Mouse (Mus musculus) heart, postnatal 0 days (tissue): ENCODE data around the gene Rcor1. TPM values are rescaled to one million over a fixed set of nuclear protein-coding genes. Genes with fewer than 3 reads are reported as not detected.
A peak's percentile ranks its signal among the peaks of the same experiment; 100 is the strongest.

Experiments used
- ATAC-seq: fragments of 200-750 bp; cut with Nextera tagmentation; 2 replicates; pipeline ENCODE4 v1.8.0; 2017; ENCODE audit warnings: low read depth, moderate number of reproducible peaks, moderate library complexity; ENCODE audit not compliant: insufficient read depth
- DNase-seq: peaks from one replicate; pipeline ENCODE4 v3.0.0-alpha.2; 2016; ENCODE audit warnings: low spot score
- H3K27ac ChIP-seq: fragments of 300-500 bp; sonication (generic); 2 replicates; pipeline ENCODE4 v1.5.1; 2014; ENCODE audit warnings: low read depth, mild to moderate bottlenecking
- H3K27me3 ChIP-seq: fragments of 300-500 bp; sonication (generic); 2 replicates; pipeline ENCODE4 v1.6.1; 2014; ENCODE audit warnings: low read length, mixed read lengths; ENCODE audit not compliant: control insufficient read depth, insufficient read depth
- H3K36me3 ChIP-seq: fragments of 300-500 bp; sonication (generic); replicated peaks from 2 replicates; pipeline ENCODE4 v1.6.1; 2014; ENCODE audit warnings: low read length, mixed read lengths; ENCODE audit not compliant: control insufficient read depth, insufficient read depth
- H3K4me1 ChIP-seq: fragments of 300-500 bp; sonication (generic); 2 replicates; pipeline ENCODE4 v1.6.1; 2014; ENCODE audit warnings: antibody characterized with exemption; ENCODE audit not compliant: control insufficient read depth, insufficient read depth
- H3K4me2 ChIP-seq: fragments of 300-500 bp; sonication (generic); 2 replicates; pipeline ENCODE4 v1.6.1; 2014; ENCODE audit warnings: low read depth, mild to moderate bottlenecking, low read length, moderate library complexity
- H3K4me3 ChIP-seq: fragments of 300-500 bp; sonication (generic); 2 replicates; pipeline ENCODE4 v1.5.1; 2014; ENCODE audit warnings: low read depth, low read length
- H3K9ac ChIP-seq: fragments of 300-500 bp; sonication (generic); replicated peaks from 2 replicates; pipeline ENCODE4 v1.6.1; 2014; ENCODE audit warnings: low read depth, low read length, mixed read lengths
- H3K9me3 ChIP-seq: fragments of 300-500 bp; sonication (generic); replicated peaks from 2 replicates; pipeline ENCODE4 v1.6.1; 2016; ENCODE audit warnings: low read length; ENCODE audit not compliant: control insufficient read depth
- CTCF ChIP-seq: IDR thresholded peaks from 2 replicates; pipeline ENCODE4 v1.5.1; 2016; ENCODE audit warnings: antibody characterized with exemption, control low read depth, low read depth
- EP300 ChIP-seq: IDR thresholded peaks from 2 replicates; pipeline ENCODE4 v1.6.1; 2016; ENCODE audit warnings: antibody characterized with exemption, low read depth
- WGBS: fragments of 180-500 bp; shearing (Covaris S2); extraction: QIAGEN DNeasy Blood & Tissue Kit; methylation state at CpG from one replicate; pipeline ENCODE4 v1.1.7; 2014; 5-methylcytosine and 5-hydroxymethylcytosine counted together
- polyA plus RNA-seq: library from polyadenylated mRNA; unstranded; fragments of >200 nt; fragmentation: Nextera tagmentation; extraction: Ambion mirVana; gene quantifications from 2 replicates; pipeline ENCODE4 v1.2.1, GENCODE M21; 2015
- total RNA-seq: library from RNA; depleted of rRNA; stranded (reverse); fragments of >200 nt; gene quantifications from 2 replicates; pipeline ENCODE4 v1.2.3, GENCODE M21; 2014; ENCODE audit warnings: low replicate concordance

Rcor1 gene
- total and polyA plus RNA-seq, 2 experiments from 2014 or later = 5.1 to 14.2 TPM

GRCm38 (mm10) chr12:111076385-111076965 is 37.3 kb downstream of the Rcor1 start:
- no peak overlapping the region for H3K9ac ChIP-seq
- DNase-seq (no peak), ATAC-seq (no peak)
- no peak for TF ChIP-seq CTCF
- no peak for TF ChIP-seq EP300
- H3K9me3 ChIP-seq = no peaks in the 10 kb centered on the region
- 44% methylated on average over 12 of the region's 12 CpGs for WGBS
- peaks cover 11% of the 10 kb centered on the region for H3K4me1 ChIP-seq
- peak overlapping the region; percentile 58 for H3K27ac ChIP-seq
- H3K27me3 ChIP-seq = no peaks in the 10 kb centered on the region
- H3K4me2 ChIP-seq = no peak overlapping the region
- 0 out of 2 replicates have a peak, but pooled peaks cover 4% of the 10 kb centered on the region for H3K36me3 ChIP-seq
- H3K4me3 ChIP-seq = no peak overlapping the region

GRCm38 (mm10) chr12:111085579-111085978 is 46.4 kb downstream of the Rcor1 start:
- 76% methylated on average over 4 of the region's 4 CpGs for WGBS

GRCm38 (mm10) chr12:111087066-111087465 is 47.9 kb downstream of the Rcor1 start:
- H3K4me3 ChIP-seq = no peak overlapping the region
- H3K4me2 ChIP-seq = no peak overlapping the region
- H3K27me3 ChIP-seq = no peaks in the 10 kb centered on the region
- DNase-seq = no peak
- no peaks in the 10 kb centered on the region for H3K9me3 ChIP-seq
- peaks cover 4% of the 10 kb centered on the region; the same call in 1 of the 2 replicates for H3K4me1 ChIP-seq
- no peak overlapping the region for H3K27ac ChIP-seq
- TF ChIP-seq EP300 (no peak), CTCF (no peak)
- 86% methylated on average over 1 of the region's 1 CpGs for WGBS
- H3K9ac ChIP-seq = no peak overlapping the region
- no peak for ATAC-seq
- H3K36me3 ChIP-seq = peaks cover 18% of the 10 kb centered on the region

More at GRCm38 (mm10) chr12:111085579-111085978, 46.4 kb downstream of the Rcor1 start:
- H3K27ac ChIP-seq = no peak overlapping the region
- H3K27me3 ChIP-seq = no peaks in the 10 kb centered on the region
- H3K4me2 ChIP-seq = no peak overlapping the region
- TF ChIP-seq EP300 = no peak
- no peak for TF ChIP-seq CTCF
- ATAC-seq = no peak
- no peaks in the 10 kb centered on the region for H3K9me3 ChIP-seq
- peaks cover 18% of the 10 kb centered on the region for H3K36me3 ChIP-seq
- no peak for DNase-seq
- H3K4me1 ChIP-seq = peaks cover 4% of the 10 kb centered on the region; the same call in 1 of the 2 replicates
- H3K4me3 ChIP-seq = no peak overlapping the region
- H3K9ac ChIP-seq = no peak overlapping the region

- Histone ChIP-seq H3K36me3 (peaks cover 11% of the 10 kb centered on the region), H3K9ac (no peak overlapping the region)
Observed at GRCm38 (mm10) chr12:111088186-111088585, 49.0 kb downstream of the Rcor1 start.

GRCm38 (mm10) chr12:111088731-111089141 is 49.6 kb downstream of the Rcor1 start:
- H3K9me3 ChIP-seq = no peaks in the 10 kb centered on the region
- H3K9ac ChIP-seq = no peak overlapping the region
- TF ChIP-seq EP300 (no peak), CTCF (no peak)
- DNase-seq (no peak), ATAC-seq (no peak)
- no peak overlapping the region for H3K4me3 ChIP-seq
- H3K4me1 ChIP-seq = peaks cover 4% of the 10 kb centered on the region; the same call in 1 of the 2 replicates
- H3K27me3 ChIP-seq = no peaks in the 10 kb centered on the region
- H3K27ac ChIP-seq = 0 out of 2 replicates have a peak overlapping the region, but pooled peaks have one; percentile 9
- peaks cover 5% of the 10 kb centered on the region; the same call in 1 of the 2 replicates for H3K36me3 ChIP-seq
- WGBS = 57% methylated on average over 3 of the region's 3 CpGs
- no peak overlapping the region for H3K4me2 ChIP-seq

More at GRCm38 (mm10) chr12:111088186-111088585, 49.0 kb downstream of the Rcor1 start:
- no peak for ATAC-seq
- H3K27ac ChIP-seq = no peak overlapping the region
- H3K4me1 ChIP-seq = peaks cover 4% of the 10 kb centered on the region; the same call in 1 of the 2 replicates
- peak; percentile 47 for DNase-seq
- no peak overlapping the region for H3K4me2 ChIP-seq
- TF ChIP-seq EP300 = no peak
- peak; percentile 86 for TF ChIP-seq CTCF
- H3K4me3 ChIP-seq = no peak overlapping the region
- no peaks in the 10 kb centered on the region for H3K27me3 ChIP-seq
- WGBS = 20% methylated on average over 5 of the region's 5 CpGs
- no peaks in the 10 kb centered on the region for H3K9me3 ChIP-seq
